Mouse (Mus musculus) G1E (cell line): ENCODE results near the gene Arhgdia.
"Not testable (repeated sequence)": the region's sequence is repeated elsewhere in the genome, so short reads cannot be mapped to it uniquely, and the experiment has no call there.

Experiments
- CTCF ChIP-seq: IDR thresholded peaks from 2 replicates; pipeline ENCODE4 v1.5.1; 2012; ENCODE audit warnings: low read depth, low read length, inconsistent platforms, mixed read lengths
- GATA1 ChIP-seq: IDR thresholded peaks from 2 replicates; pipeline ENCODE4 v1.6.1; 2012; ENCODE audit warnings: borderline replicate concordance, low read length, inconsistent platforms, mixed read lengths
- POLR2AphosphoS5 ChIP-seq: IDR thresholded peaks from 2 replicates; pipeline ENCODE4 v1.6.1; 2012; ENCODE audit warnings: low read depth, low read length, inconsistent platforms; ENCODE audit not compliant: insufficient replicate concordance
- TAL1 ChIP-seq: conservative IDR thresholded peaks from 2 replicates; pipeline ENCODE4 v1.6.1; 2012; ENCODE audit warnings: low read depth, low read length, inconsistent platforms, mixed read lengths

GRCm38 (mm10) chr11:120582982-120583293 is 1.5 kb upstream of the Arhgdia start:
- TF ChIP-seq CTCF, POLR2AphosphoS5, GATA1, TAL1: not testable (repeated sequence)
